Comparison of ENCODE assay signal across 9 mouse cellular contexts in the genomic region with DNA sequence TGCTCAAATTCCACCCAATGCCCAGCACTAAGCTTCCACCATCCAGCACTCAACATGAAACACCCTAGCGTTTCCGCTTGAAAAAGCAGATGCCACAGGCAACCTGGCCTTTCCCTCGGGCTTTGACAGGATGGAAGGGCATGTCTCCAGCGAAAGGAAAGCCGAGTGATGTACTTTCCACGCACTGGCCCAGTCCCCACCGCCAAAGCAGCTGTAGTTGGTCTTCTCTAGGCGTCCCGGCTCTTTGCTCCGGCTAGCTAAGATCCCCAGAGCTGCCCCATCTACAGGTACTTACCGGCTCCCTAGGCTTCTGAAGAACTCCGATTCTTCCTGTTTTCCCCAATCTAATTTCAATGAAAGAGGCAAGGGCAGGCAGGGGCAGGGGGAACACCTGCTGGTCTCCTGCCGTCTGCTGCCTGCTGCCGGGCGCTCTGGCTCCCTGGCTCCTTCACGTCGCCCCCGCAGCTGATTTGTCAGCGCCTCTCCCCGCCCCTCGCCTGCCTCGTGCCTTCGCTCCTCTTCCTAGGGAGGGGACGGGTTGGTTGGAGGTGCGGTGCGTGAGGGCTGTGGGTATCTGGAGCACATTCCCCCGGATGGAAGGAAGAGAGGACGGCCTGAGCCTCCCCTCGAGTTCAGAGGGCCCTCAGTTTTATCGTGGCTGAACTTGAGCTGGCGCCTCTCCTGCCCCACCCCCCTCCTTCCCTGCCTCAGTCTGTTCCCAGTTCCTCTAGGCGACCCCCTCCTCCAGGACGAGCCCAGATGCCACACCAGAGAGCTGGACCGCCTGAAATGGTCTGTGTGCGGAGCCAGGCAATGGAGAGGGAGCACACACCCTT. TPM values are rescaled to one million over a fixed set of nuclear protein-coding genes. Genes with fewer than 3 reads are reported as not detected.
DNase-seq lines count a peak whose midpoint lies in the region; ATAC-seq and TF ChIP-seq lines count a peak whose summit lies in the region.
"Had no signal": no experiment of that assay in that cellular context is flagged by ENCODE, and none has a peak within 500 bp of the region (broad histone marks: within the 10 kb centered on the region; RNA-seq: fewer than 3 reads in every experiment).

No protein-coding gene starts in this region.

- peak; percentile 2 for DNase-seq in thymus, adult 2 months
- DNase-seq in thymus, postnatal 14 days: no peak
- peak; percentile 54 for DNase-seq in kidney, postnatal 10 days
- DNase-seq in liver: peak; percentile 94
- peak; percentile 77 for DNase-seq in neural tube, embryonic 10.5 days (ENCODE audit: extremely low spot score, low spot score)
- peak; percentile 39 for DNase-seq in testis, postnatal 14 days (ENCODE audit: low spot score)

- H3K27ac ChIP-seq in thymus, adult 2 months (ENCODE audit: control insufficient read depth, insufficient read depth, low read length): no peak overlapping the region
- peak overlapping the region; percentile 68 for H3K27ac ChIP-seq in cortical plate, adult 2 months (ENCODE audit: insufficient read depth, low read length)

- 3% methylated on average over 35 of the region's 35 CpGs for WGBS in thymus, adult 2 months

- peak; percentile 72 for ATAC-seq in granulocyte monocyte progenitor cell, adult 5-6 weeks (replicated peaks; ENCODE audit: poor library complexity, severe bottlenecking)
- ATAC-seq: Patski had no signal

- no peak overlapping the region for H3K4me3 ChIP-seq in thymus, adult 2 months (ENCODE audit: control insufficient read depth, insufficient read depth, low read length)
- peak overlapping the region; percentile 87 for H3K4me3 ChIP-seq in cortical plate, adult 2 months (ENCODE audit: insufficient read depth, low read length)

- H3K27me3 ChIP-seq in thymus, adult 2 months (ENCODE audit: control insufficient read depth, insufficient read depth, low read length): no peaks in the 10 kb centered on the region; the same call in 1 of the 2 replicates
- H3K27me3 ChIP-seq: Patski had no signal

- H3K4me1 ChIP-seq in thymus, adult 2 months (replicated peaks; ENCODE audit: control insufficient read depth, insufficient read depth, low read length): no peaks in the 10 kb centered on the region
- peaks cover 3% of the 10 kb centered on the region for H3K4me1 ChIP-seq in cortical plate, adult 2 months (ENCODE audit: control insufficient read depth, insufficient read depth, low read length)

- no peak for TF ChIP-seq CTCF in thymus, adult 2 months (IDR thresholded peaks at IDR 0.05; ENCODE audit: borderline replicate concordance, control insufficient read depth, extremely low read depth, insufficient read depth, low read length, poor library complexity)
- TF ChIP-seq CTCF in cortical plate, adult 2 months (IDR thresholded peaks at IDR 0.05; ENCODE audit: extremely low read depth, insufficient read depth, low read length): no peak

- no peaks in the 10 kb centered on the region for H3K36me3 ChIP-seq in thymus, adult 2 months (ENCODE audit: control insufficient read depth, insufficient read depth, low read length)

- TF ChIP-seq POLR2A in thymus, adult 2 months (IDR thresholded peaks at IDR 0.05; ENCODE audit: control insufficient read depth, extremely low read depth, insufficient read depth, low read length, poor library complexity): no peak
- TF ChIP-seq POLR2A in cortical plate, adult 2 months (IDR thresholded peaks at IDR 0.05; ENCODE audit: extremely low read depth, insufficient read depth, low read length): peak; percentile 84; the same call in 1 of the 2 replicates

RNA-seq across cellular contexts. Expression of gene Snca, which starts 1.0 kb away (rescaled TPM):
- polyA plus RNA-seq in thymus, adult 2 months (2012; rRNA removed): 0.86 and 0.88 TPM in 2 replicates
- polyA plus RNA-seq in cortical plate, adult 2 months (2012; rRNA removed): 386 and 394 TPM in 2 replicates
- total RNA-seq in granulocyte monocyte progenitor cell, adult 5-6 weeks (2014; fragmentation: Nextera tagmentation): not detected in 2 replicates
- 0.10 TPM in 1 of 2 replicates, not detected in the other for total RNA-seq in granulocyte monocyte progenitor cell, adult 5-6 weeks (2017)
- polyA plus RNA-seq: Patski had no signal

Comparison
In these comparisons a context has a peak if more than half of its experiments do, and no peak if none do; other contexts are left out.
1. RNA of gene Snca, which starts 1.0 kb away (polyA plus RNA-seq): 386 to 394 TPM in cortical plate, adult 2 months; 0.86 to 0.88 TPM in thymus, adult 2 months; every median in the first group is over 100 times any median in the second.